Mouse (Mus musculus) megakaryocyte, embryonic 14.5 days (primary cell): ENCODE results near the gene Peli1.

Source experiments
- FLI1 ChIP-seq: IDR thresholded peaks from 2 replicates; pipeline ENCODE4 v1.6.1; 2012; ENCODE audit warnings: low read length, inconsistent platforms, mixed read lengths
- GATA1 ChIP-seq: IDR thresholded peaks from 3 replicates; pipeline ENCODE4 v1.6.1; 2012; ENCODE audit warnings: mixed read lengths, low read length, inconsistent platforms, borderline replicate concordance

- TF ChIP-seq GATA1, result no peak
- no peak for TF ChIP-seq FLI1
Observed at GRCm38 (mm10) chr11:21105393-21105792, 14.3 kb downstream of the Peli1 start.
